Mouse (Mus musculus) neural tube, embryonic 11.5 days (tissue): ENCODE results near the gene Optn. TPM values are rescaled to one million over a fixed set of nuclear protein-coding genes. Genes with fewer than 3 reads are reported as not detected.

ENCODE experiments used
- ATAC-seq: fragments of 200-750 bp; cut with Nextera tagmentation; 2 replicates; pipeline ENCODE4 v1.8.0; 2017; ENCODE audit warnings: moderate number of reproducible peaks, mild to moderate bottlenecking, moderate TSS enrichment, moderate library complexity; ENCODE audit not compliant: insufficient read depth, low FRiP score, low TSS enrichment
- DNase-seq: peaks from one replicate; pipeline ENCODE4 v3.0.0-alpha.2; 2015; ENCODE audit warnings: low spot score
- H3K27ac ChIP-seq: fragments of 300-500 bp; sonication (generic); 2 replicates; pipeline ENCODE4 v1.5.1; 2014; ENCODE audit warnings: low read depth, mild to moderate bottlenecking, low read length
- H3K27me3 ChIP-seq: fragments of 300-500 bp; sonication (generic); 2 replicates; pipeline ENCODE4 v1.6.1; 2014; ENCODE audit warnings: mild to moderate bottlenecking, low read length, mixed read lengths; ENCODE audit not compliant: control insufficient read depth, insufficient read depth
- H3K36me3 ChIP-seq: fragments of 300-500 bp; sonication (generic); 2 replicates; pipeline ENCODE4 v1.6.1; 2014; ENCODE audit warnings: mild to moderate bottlenecking, low read length, moderate library complexity, mixed read lengths; ENCODE audit not compliant: control insufficient read depth, insufficient read depth
- H3K4me1 ChIP-seq: fragments of 300-500 bp; sonication (generic); 2 replicates; pipeline ENCODE4 v1.6.1; 2014; ENCODE audit warnings: low read length, mixed read lengths; ENCODE audit not compliant: control insufficient read depth, insufficient read depth
- H3K4me2 ChIP-seq: fragments of 300-500 bp; sonication (generic); 2 replicates; pipeline ENCODE4 v1.6.1; 2014; ENCODE audit warnings: low read depth, mild to moderate bottlenecking, moderate library complexity
- H3K4me3 ChIP-seq: fragments of 300-500 bp; sonication (generic); 2 replicates; pipeline ENCODE4 v1.5.1; 2014; ENCODE audit warnings: low read depth, low read length
- H3K9ac ChIP-seq: fragments of 300-500 bp; sonication (generic); 2 replicates; pipeline ENCODE4 v1.6.1; 2014; ENCODE audit warnings: mild to moderate bottlenecking, low read length
- H3K9me3 ChIP-seq: fragments of 300-500 bp; sonication (generic); 2 replicates; pipeline ENCODE4 v1.6.1; 2016; ENCODE audit warnings: low read length; ENCODE audit not compliant: control insufficient read depth
- WGBS: fragments of 180-500 bp; shearing (Covaris S2); extraction: QIAGEN DNeasy Blood & Tissue Kit; methylation state at CpG from one replicate; pipeline ENCODE4 v1.1.7; 2014; 5-methylcytosine and 5-hydroxymethylcytosine counted together
- polyA plus RNA-seq: library from polyadenylated mRNA; unstranded; fragments of >200 nt; fragmentation: Nextera tagmentation; extraction: Ambion mirVana; gene quantifications from 2 replicates; pipeline ENCODE4 v1.2.1, GENCODE M21; 2014

The Optn gene
- polyA plus RNA-seq, 1 experiment from 2014 or later, result 5.7 TPM

GRCm38 (mm10) chr2:5029808-5030207 lies 34.0 kb downstream of the Optn start:
- Histone ChIP-seq H3K27me3 (no peaks in the 10 kb centered on the region), H3K9ac (no peak overlapping the region), H3K4me3 (no peak overlapping the region), H3K9me3 (no peaks in the 10 kb centered on the region), H3K4me2 (no peak overlapping the region), H3K27ac (no peak overlapping the region), H3K36me3 (no peaks in the 10 kb centered on the region), H3K4me1 (no peaks in the 10 kb centered on the region)
- DNase-seq (no peak), ATAC-seq (no peak)
- WGBS, result 93% methylated on average over 4 of the region's 4 CpGs

GRCm38 (mm10) chr2:5028047-5028446 lies 35.8 kb downstream of the Optn start:
- ATAC-seq (no peak), DNase-seq (no peak)
- Histone ChIP-seq H3K27me3 (no peaks in the 10 kb centered on the region), H3K9me3 (no peaks in the 10 kb centered on the region), H3K9ac (no peak overlapping the region), H3K36me3 (no peaks in the 10 kb centered on the region), H3K4me1 (no peaks in the 10 kb centered on the region), H3K27ac (no peak overlapping the region), H3K4me2 (no peak overlapping the region), H3K4me3 (no peak overlapping the region)
- 86% methylated on average over 7 of the region's 7 CpGs for WGBS

DNA sequence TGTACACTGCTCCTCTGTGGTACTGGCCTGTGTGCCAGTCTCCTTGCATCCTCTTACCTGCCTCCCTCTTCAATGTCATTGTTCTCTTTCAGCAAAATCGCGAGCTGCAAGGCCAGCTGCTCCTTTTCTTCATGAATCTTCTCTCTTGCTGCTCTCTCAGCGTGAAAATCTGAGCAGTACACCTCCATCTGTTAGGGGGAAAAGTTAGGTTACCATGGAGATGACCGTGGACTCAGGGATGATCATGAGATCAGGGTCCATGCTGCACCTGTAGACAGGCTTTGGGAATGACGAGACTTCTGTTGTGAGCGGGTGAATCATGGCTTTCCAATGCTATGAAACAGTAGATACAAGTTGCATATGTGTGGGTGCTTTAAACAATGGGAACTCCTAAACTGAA lies 36.8 kb downstream of the Optn start:
- 69% methylated on average over 6 of the region's 6 CpGs for WGBS
- DNase-seq (no peak), ATAC-seq (no peak)
- Histone ChIP-seq H3K4me1 (no peaks in the 10 kb centered on the region), H3K9me3 (no peaks in the 10 kb centered on the region), H3K9ac (no peak overlapping the region), H3K36me3 (no peaks in the 10 kb centered on the region), H3K4me2 (no peak overlapping the region), H3K4me3 (no peak overlapping the region), H3K27me3 (no peaks in the 10 kb centered on the region), H3K27ac (no peak overlapping the region)

DNA sequence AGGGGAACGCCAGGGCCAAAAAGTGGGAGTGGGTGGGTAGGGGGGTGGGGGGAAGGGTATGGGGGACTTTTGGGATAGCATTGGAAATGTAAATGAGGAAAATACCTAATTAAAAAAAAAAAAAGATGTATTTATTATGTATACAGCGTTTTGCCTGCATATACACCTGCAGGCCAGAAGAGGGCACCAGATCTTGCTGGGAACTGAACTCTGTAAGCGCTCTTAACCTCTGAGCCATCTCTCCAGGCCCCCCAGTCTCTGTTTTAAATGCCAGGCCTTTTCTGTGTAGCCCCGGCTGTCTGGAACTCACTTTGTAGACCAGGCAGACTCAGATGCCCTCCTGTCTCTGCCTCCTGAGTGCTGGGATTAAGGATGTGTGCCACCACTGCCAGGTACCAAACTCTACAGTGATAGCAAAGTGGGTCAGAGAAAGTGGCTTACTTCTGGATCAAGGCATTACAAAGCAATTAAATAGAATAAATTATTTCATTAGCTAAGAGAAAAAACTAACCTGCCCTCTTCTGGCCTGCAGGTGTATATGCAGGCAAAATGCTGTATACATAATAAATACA lies 38.6 kb downstream of the Optn start:
- Histone ChIP-seq H3K4me2 (no peak overlapping the region), H3K27me3 (no peaks in the 10 kb centered on the region), H3K9me3 (no peaks in the 10 kb centered on the region), H3K27ac (no peak overlapping the region), H3K9ac (no peak overlapping the region), H3K4me3 (no peak overlapping the region), H3K4me1 (no peaks in the 10 kb centered on the region), H3K36me3 (no peaks in the 10 kb centered on the region)
- no peak for DNase-seq
- no peak for ATAC-seq
- WGBS, result 50% methylated on average over 3 of the region's 4 CpGs

DNA sequence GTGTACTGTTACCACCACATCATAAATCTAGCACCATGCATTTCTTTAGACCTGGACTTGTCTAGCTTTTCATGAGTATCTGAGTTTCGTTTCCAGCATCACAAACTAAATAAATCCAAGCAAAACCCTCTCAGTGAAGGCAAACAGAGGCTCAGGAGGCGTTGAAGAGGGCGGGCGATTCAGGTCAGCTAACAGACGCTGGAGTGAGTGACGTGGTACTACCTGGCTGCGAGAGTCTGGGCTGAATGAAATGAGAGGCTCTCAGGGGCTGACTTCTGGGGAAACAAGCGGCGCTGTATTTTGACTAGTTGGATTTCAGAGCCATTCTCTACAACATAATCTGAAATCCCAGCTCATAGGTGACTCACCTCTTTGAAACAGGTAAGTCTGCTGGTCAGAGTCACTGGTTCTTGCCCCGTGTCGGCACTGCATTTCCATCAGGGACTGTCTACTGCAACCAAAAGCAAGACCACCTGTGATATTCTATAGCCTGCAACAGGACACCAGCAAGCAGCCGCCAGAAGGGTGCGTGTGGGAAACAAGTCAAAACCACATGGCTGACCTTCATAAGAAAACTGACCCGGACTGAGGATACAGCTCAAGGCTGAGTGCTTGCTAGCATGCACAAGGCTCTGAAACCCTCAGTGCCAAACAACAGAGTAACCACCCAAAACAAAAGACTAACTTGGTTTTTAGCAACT lies 40.0 kb downstream of the Optn start:
- ATAC-seq (no peak), DNase-seq (no peak)
- WGBS, result 78% methylated on average over 14 of the region's 14 CpGs
- no peak overlapping the region for H3K27ac ChIP-seq
- no peak overlapping the region for H3K4me3 ChIP-seq
- H3K9ac ChIP-seq, result no peak overlapping the region
- H3K9me3 ChIP-seq, result no peaks in the 10 kb centered on the region
- no peaks in the 10 kb centered on the region for H3K36me3 ChIP-seq
- no peaks in the 10 kb centered on the region for H3K4me1 ChIP-seq
- no peaks in the 10 kb centered on the region for H3K27me3 ChIP-seq
- H3K4me2 ChIP-seq, result no peak overlapping the region

GRCm38 (mm10) chr2:5023275-5023674 lies 40.6 kb downstream of the Optn start:
- Histone ChIP-seq H3K36me3 (no peaks in the 10 kb centered on the region), H3K27me3 (no peaks in the 10 kb centered on the region), H3K4me1 (no peaks in the 10 kb centered on the region), H3K9me3 (no peaks in the 10 kb centered on the region), H3K4me3 (no peak overlapping the region), H3K27ac (no peak overlapping the region), H3K4me2 (no peak overlapping the region), H3K9ac (no peak overlapping the region)
- ATAC-seq (no peak), DNase-seq (no peak)
- 77% methylated on average over 2 of the region's 2 CpGs for WGBS

GRCm38 (mm10) chr2:5019708-5020107 lies 44.1 kb downstream of the Optn start:
- ATAC-seq, result no peak
- WGBS, result 69% methylated on average over 1 of the region's 1 CpGs

DNA sequence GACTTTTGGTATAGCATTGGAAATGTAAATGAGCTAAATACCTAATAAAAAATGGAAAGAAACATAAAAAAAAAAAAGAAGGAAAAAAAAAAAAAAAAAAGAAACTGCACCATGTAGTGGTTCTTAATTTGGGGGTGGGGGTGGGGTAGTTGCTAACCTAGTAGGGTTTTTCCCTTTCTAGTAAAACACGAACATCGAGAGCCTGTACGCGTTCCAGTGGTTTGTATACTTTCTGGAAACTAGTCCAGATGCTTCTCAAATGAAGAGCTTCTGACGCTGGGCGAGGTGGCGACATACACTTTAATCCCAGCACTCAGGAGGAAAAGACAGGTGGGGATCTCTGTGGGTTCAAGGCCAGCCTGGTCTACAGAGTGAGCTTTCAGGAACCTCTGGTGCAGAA lies 46.9 kb downstream of the Optn start:
- Histone ChIP-seq H3K27me3 (no peaks in the 10 kb centered on the region), H3K9me3 (no peaks in the 10 kb centered on the region), H3K4me2 (no peak overlapping the region), H3K36me3 (no peaks in the 10 kb centered on the region), H3K9ac (no peak overlapping the region), H3K4me1 (no peaks in the 10 kb centered on the region; the same call in 1 of the 2 replicates), H3K27ac (no peak overlapping the region), H3K4me3 (no peak overlapping the region)
- ATAC-seq (no peak), DNase-seq (no peak)
- WGBS, result 91% methylated on average over 7 of the region's 7 CpGs

More at GRCm38 (mm10) chr2:5019708-5020107, 44.1 kb downstream of the Optn start:
- no peaks in the 10 kb centered on the region for H3K27me3 ChIP-seq
- DNase-seq, result no peak
- no peak overlapping the region for H3K4me3 ChIP-seq
- no peaks in the 10 kb centered on the region for H3K9me3 ChIP-seq
- H3K9ac ChIP-seq, result no peak overlapping the region
- H3K27ac ChIP-seq, result no peak overlapping the region
- H3K36me3 ChIP-seq, result no peaks in the 10 kb centered on the region
- H3K4me2 ChIP-seq, result no peak overlapping the region
- no peaks in the 10 kb centered on the region for H3K4me1 ChIP-seq

DNA sequence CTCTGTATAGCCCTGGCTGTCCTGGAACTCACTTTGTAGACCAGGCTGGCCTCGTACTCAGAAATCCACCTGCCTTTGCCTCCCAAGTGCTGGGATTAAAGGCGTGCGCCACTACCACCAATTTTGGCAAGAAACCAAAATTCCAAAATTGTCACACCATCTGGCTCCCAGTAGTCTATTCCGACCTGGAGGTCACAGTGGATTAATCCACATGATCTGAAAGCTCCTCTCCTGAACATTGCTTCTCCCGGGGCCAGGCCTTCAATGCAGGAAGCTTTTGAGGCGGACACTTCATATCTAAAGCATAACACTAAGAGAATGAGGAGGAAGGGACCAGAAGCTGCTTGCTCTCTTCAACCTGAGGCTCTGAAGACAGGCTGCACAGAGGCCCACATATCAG lies 48.3 kb downstream of the Optn start:
- Histone ChIP-seq H3K27ac (no peak overlapping the region), H3K27me3 (no peaks in the 10 kb centered on the region), H3K36me3 (peaks cover 2% of the 10 kb centered on the region; the same call in 1 of the 2 replicates), H3K4me3 (no peak overlapping the region), H3K9me3 (no peaks in the 10 kb centered on the region), H3K4me1 (peaks cover 3% of the 10 kb centered on the region; the same call in 1 of the 2 replicates), H3K4me2 (no peak overlapping the region), H3K9ac (no peak overlapping the region)
- WGBS, result 87% methylated on average over 6 of the region's 6 CpGs
- no peak for DNase-seq
- ATAC-seq, result no peak
